Comparison of ENCODE assay signal across 8 mouse cellular contexts in the genomic region with DNA sequence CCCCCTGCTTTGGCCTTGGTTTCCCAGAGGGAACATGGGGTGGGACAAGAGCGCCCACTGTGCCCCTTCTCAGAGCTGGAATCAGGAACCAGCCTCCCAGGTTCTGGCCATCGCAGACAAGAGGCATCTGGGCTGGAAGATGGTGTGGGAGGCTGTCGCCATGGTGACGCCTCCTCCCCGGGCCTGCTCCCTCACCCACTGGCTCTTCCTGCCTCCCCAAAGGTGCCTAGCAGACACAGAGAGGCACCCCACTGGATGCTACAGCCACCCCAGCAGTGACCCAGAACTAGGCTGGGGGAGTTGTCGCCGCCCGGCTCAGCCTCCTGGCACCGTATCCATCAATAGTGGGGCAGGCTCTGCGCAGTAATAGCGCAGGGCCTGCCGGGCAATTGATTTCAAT.
DNase-seq lines count a peak whose midpoint lies in the region; ATAC-seq lines count a peak whose summit lies in the region.
"Had no signal": no experiment of that assay in that cellular context is flagged by ENCODE, and none has a peak within 500 bp of the region (broad histone marks: within the 10 kb centered on the region; RNA-seq: fewer than 3 reads in every experiment).

No protein-coding gene starts in this region.

- 64% methylated on average over 12 of the region's 12 CpGs for WGBS in hindbrain, embryonic 12.5 days
- WGBS in midbrain, embryonic 15.5 days, result 42% methylated on average over 12 of the region's 12 CpGs
- WGBS in kidney, embryonic 16.5 days, result 46% methylated on average over 12 of the region's 12 CpGs

- H3K9me3 ChIP-seq in hindbrain, embryonic 12.5 days (replicated peaks), result no peaks in the 10 kb centered on the region
- no peaks in the 10 kb centered on the region for H3K9me3 ChIP-seq in midbrain, embryonic 15.5 days
- H3K9me3 ChIP-seq in kidney, embryonic 16.5 days (ENCODE audit: low read length), result no peaks in the 10 kb centered on the region

- no peaks in the 10 kb centered on the region for H3K36me3 ChIP-seq in hindbrain, embryonic 12.5 days
- no peaks in the 10 kb centered on the region for H3K36me3 ChIP-seq in midbrain, embryonic 15.5 days (replicated peaks)
- H3K36me3 ChIP-seq in kidney, embryonic 16.5 days (ENCODE audit: insufficient read depth, low read length), result no peaks in the 10 kb centered on the region

- H3K4me1 ChIP-seq in hindbrain, embryonic 12.5 days, result peaks cover 76% of the 10 kb centered on the region
- peaks cover 52% of the 10 kb centered on the region for H3K4me1 ChIP-seq in midbrain, embryonic 15.5 days
- peaks cover 71% of the 10 kb centered on the region for H3K4me1 ChIP-seq in kidney, embryonic 16.5 days (ENCODE audit: insufficient read depth, low read length)

- 0 out of 2 replicates have a peak overlapping the region, but pooled peaks have one; percentile 1 for H3K4me2 ChIP-seq in hindbrain, embryonic 12.5 days (replicated peaks)
- no peak overlapping the region for H3K4me2 ChIP-seq in midbrain, embryonic 15.5 days
- no peak overlapping the region for H3K4me2 ChIP-seq in kidney, embryonic 16.5 days (replicated peaks; ENCODE audit: low read depth, low read length)

- H3K4me3 ChIP-seq in hindbrain, embryonic 12.5 days, result no peak overlapping the region
- no peak overlapping the region for H3K4me3 ChIP-seq in midbrain, embryonic 15.5 days
- H3K4me3 ChIP-seq in kidney, embryonic 16.5 days (ENCODE audit: low read length), result no peak overlapping the region
- H3K4me3 ChIP-seq: heart, adult 2 months had no signal

- H3K27me3 ChIP-seq in hindbrain, embryonic 12.5 days, result peaks cover 3% of the 10 kb centered on the region; the same call in 1 of the 2 replicates
- H3K27me3 ChIP-seq in midbrain, embryonic 15.5 days (replicated peaks), result no peaks in the 10 kb centered on the region
- H3K27me3 ChIP-seq in kidney, embryonic 16.5 days (ENCODE audit: insufficient read depth, low read length), result no peaks in the 10 kb centered on the region; the same call in 1 of the 2 replicates

- H3K9ac ChIP-seq in hindbrain, embryonic 12.5 days, result no peak overlapping the region
- H3K9ac ChIP-seq in midbrain, embryonic 15.5 days, result 0 out of 2 replicates have a peak overlapping the region, but pooled peaks have one; percentile 7
- no peak overlapping the region for H3K9ac ChIP-seq in kidney, embryonic 16.5 days (replicated peaks; ENCODE audit: low read length)

- peak; percentile 83 for DNase-seq in right cerebral cortex, adult 18-20 months
- no peak for DNase-seq in right cerebral cortex, postnatal 4 days
- no peak for DNase-seq in cerebellum, postnatal 4 days (ENCODE audit: low spot score in 2 of 2)
- no peak for DNase-seq in kidney, adult 8-10 months
- DNase-seq: heart, adult 2 months had no signal

- peak overlapping the region; percentile 85 for H3K27ac ChIP-seq in hindbrain, embryonic 12.5 days
- peak overlapping the region; percentile 71; the same call in 1 of the 2 replicates for H3K27ac ChIP-seq in midbrain, embryonic 15.5 days
- H3K27ac ChIP-seq in kidney, embryonic 16.5 days (ENCODE audit: low read length), result no peak overlapping the region
- H3K27ac ChIP-seq: heart, adult 2 months had no signal

- ATAC-seq in hindbrain, embryonic 12.5 days (ENCODE audit: low FRiP score), result peak; percentile 23; the same call in 1 of the 2 replicates
- ATAC-seq in midbrain, embryonic 15.5 days (replicated peaks), result 0 out of 2 replicates have a peak, but pooled peaks have one; percentile 24
- no peak for ATAC-seq in kidney, embryonic 16.5 days (ENCODE audit: low FRiP score, low TSS enrichment)
